In the genomic region with DNA sequence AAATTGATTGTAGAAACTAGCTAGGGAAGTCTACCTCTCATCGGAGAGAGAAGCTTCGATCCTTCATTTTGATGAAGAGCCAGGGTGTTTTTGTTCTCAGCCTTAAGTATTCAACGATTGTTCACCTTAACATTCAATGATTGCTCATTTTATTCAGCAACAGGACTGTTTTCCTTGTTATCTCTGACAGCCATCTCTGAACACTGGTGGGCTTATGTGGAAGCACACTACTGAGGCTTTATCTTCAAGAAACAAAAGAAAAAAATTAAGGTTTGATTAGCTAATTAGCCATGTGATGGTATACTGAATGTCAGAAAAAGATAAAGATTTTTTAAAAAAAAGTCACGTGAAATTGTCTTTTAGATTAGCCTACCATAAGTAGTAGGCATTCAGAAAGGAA, we compare ENCODE assay signal across 27 mouse cellular contexts.
"Had no signal": no experiment of that assay in that cellular context is flagged by ENCODE, and none has a peak within 500 bp of the region (broad histone marks: within the 10 kb centered on the region; RNA-seq: fewer than 3 reads in every experiment).

No protein-coding gene starts in this region.

- H3K9me3 ChIP-seq: embryonic facial prominence, embryonic 10.5 days; embryonic facial prominence, embryonic 12.5 days; embryonic facial prominence, embryonic 13.5 days; embryonic facial prominence, embryonic 15.5 days; forebrain, embryonic 10.5 days; forebrain, embryonic 12.5 days; forebrain, embryonic 13.5 days; forebrain, embryonic 15.5 days had no signal

- H3K27ac ChIP-seq: embryonic facial prominence, embryonic 10.5 days; embryonic facial prominence, embryonic 12.5 days; embryonic facial prominence, embryonic 13.5 days; embryonic facial prominence, embryonic 15.5 days; forebrain, embryonic 10.5 days; forebrain, embryonic 12.5 days; forebrain, embryonic 13.5 days; forebrain, embryonic 15.5 days; gastrocnemius, adult 2 months; heart, adult 2 months had no signal

- H3K36me3 ChIP-seq: embryonic facial prominence, embryonic 10.5 days; embryonic facial prominence, embryonic 12.5 days; embryonic facial prominence, embryonic 13.5 days; embryonic facial prominence, embryonic 15.5 days; forebrain, embryonic 10.5 days; forebrain, embryonic 12.5 days; forebrain, embryonic 15.5 days had no signal

- H3K4me3 ChIP-seq: embryonic facial prominence, embryonic 10.5 days; embryonic facial prominence, embryonic 12.5 days; embryonic facial prominence, embryonic 13.5 days; embryonic facial prominence, embryonic 15.5 days; erythroblast, embryonic 14.5 days; forebrain, embryonic 10.5 days; forebrain, embryonic 12.5 days; forebrain, embryonic 13.5 days; forebrain, embryonic 15.5 days; gastrocnemius, adult 2 months; heart, adult 2 months had no signal

- DNase-seq: cerebellum, adult 9-10 months; cerebellum, adult 9-11 months; cerebellum, postnatal 10 days; cerebellum, postnatal 14 days; cerebellum, postnatal 25 days; cerebellum, postnatal 36 days; embryo, embryonic 11 days; forebrain, postnatal 0 days; gastrocnemius, adult 2 months; gastrocnemius, postnatal 10 days; gastrocnemius, postnatal 14 days; gastrocnemius, postnatal 25 days; gastrocnemius, postnatal 36 days; heart, adult 11 months; heart, adult 18-20 months; heart, adult 2 months had no signal

- ATAC-seq: forebrain, embryonic 13.5 days; forebrain, embryonic 14.5 days; forebrain, embryonic 15.5 days; forebrain, embryonic 16.5 days; forebrain, postnatal 0 days had no signal

- H3K4me2 ChIP-seq: embryonic facial prominence, embryonic 12.5 days; embryonic facial prominence, embryonic 13.5 days; embryonic facial prominence, embryonic 15.5 days; forebrain, embryonic 12.5 days; forebrain, embryonic 13.5 days; forebrain, embryonic 15.5 days had no signal

- H3K27me3 ChIP-seq: embryonic facial prominence, embryonic 12.5 days; embryonic facial prominence, embryonic 13.5 days; embryonic facial prominence, embryonic 15.5 days; forebrain, embryonic 12.5 days; forebrain, embryonic 13.5 days; forebrain, embryonic 15.5 days had no signal

- H3K9ac ChIP-seq: embryonic facial prominence, embryonic 12.5 days; embryonic facial prominence, embryonic 13.5 days; embryonic facial prominence, embryonic 15.5 days; forebrain, embryonic 12.5 days; forebrain, embryonic 13.5 days; forebrain, embryonic 15.5 days; forebrain, postnatal 0 days had no signal

- H3K4me1 ChIP-seq: embryonic facial prominence, embryonic 10.5 days; embryonic facial prominence, embryonic 12.5 days; embryonic facial prominence, embryonic 13.5 days; embryonic facial prominence, embryonic 15.5 days; forebrain, embryonic 10.5 days; forebrain, embryonic 12.5 days; forebrain, embryonic 13.5 days; forebrain, embryonic 15.5 days had no signal
